Mouse (Mus musculus) midbrain, embryonic 14.5 days (tissue): ENCODE data around the gene Car4. TPM values are rescaled to one million over a fixed set of nuclear protein-coding genes. Genes with fewer than 3 reads are reported as not detected.

Experiments
- ATAC-seq: fragments of 200-750 bp; cut with Nextera tagmentation; 2 replicates; pipeline ENCODE4 v1.8.0; 2017; ENCODE audit warnings: moderate number of reproducible peaks, moderate library complexity; ENCODE audit not compliant: low FRiP score, low TSS enrichment
- DNase-seq: peaks from one replicate; pipeline ENCODE4 v3.0.0-alpha.2; 2015
- H3K27ac ChIP-seq: fragments of 300-500 bp; sonication (generic); replicated peaks from 2 replicates; pipeline ENCODE4 v1.5.1; 2014; ENCODE audit warnings: mild to moderate bottlenecking, low read depth, low read length, moderate library complexity
- H3K27me3 ChIP-seq: fragments of 300-500 bp; sonication (generic); 2 replicates; pipeline ENCODE4 v1.6.1; 2014; ENCODE audit warnings: low read length, control low read depth, mixed read lengths; ENCODE audit not compliant: control insufficient read depth, insufficient read depth
- H3K36me3 ChIP-seq: fragments of 300-500 bp; sonication (generic); 2 replicates; pipeline ENCODE4 v1.6.1; 2014; ENCODE audit warnings: low read length, control low read depth; ENCODE audit not compliant: control insufficient read depth, insufficient read depth
- H3K4me1 ChIP-seq: fragments of 300-500 bp; sonication (generic); 2 replicates; pipeline ENCODE4 v1.6.1; 2014; ENCODE audit warnings: mild to moderate bottlenecking, antibody characterized with exemption, low read length, control low read depth; ENCODE audit not compliant: control insufficient read depth, insufficient read depth
- H3K4me2 ChIP-seq: fragments of 300-500 bp; sonication (generic); 2 replicates; pipeline ENCODE4 v1.6.1; 2014; ENCODE audit warnings: mild to moderate bottlenecking, low read length, moderate library complexity
- H3K4me3 ChIP-seq: fragments of 300-500 bp; sonication (generic); replicated peaks from 2 replicates; pipeline ENCODE4 v1.5.1; 2014; ENCODE audit warnings: low read depth, low read length
- H3K9ac ChIP-seq: fragments of 300-500 bp; sonication (generic); replicated peaks from 2 replicates; pipeline ENCODE4 v1.6.1; 2014; ENCODE audit warnings: mild to moderate bottlenecking, low read length, moderate library complexity
- H3K9me3 ChIP-seq: fragments of 300-500 bp; sonication (generic); 2 replicates; pipeline ENCODE4 v1.6.1; 2016; ENCODE audit warnings: low read length, control low read depth, mixed read lengths; ENCODE audit not compliant: control insufficient read depth
- WGBS: fragments of 180-500 bp; shearing (Covaris S2); extraction: QIAGEN DNeasy Blood & Tissue Kit; methylation state at CpG from one replicate; pipeline ENCODE4 v1.1.7; 2014; 5-methylcytosine and 5-hydroxymethylcytosine counted together
- polyA plus RNA-seq: library from polyadenylated mRNA; unstranded; fragments of >200 nt; fragmentation: Nextera tagmentation; extraction: Ambion mirVana; gene quantifications from 2 replicates; pipeline ENCODE4 v1.2.1, GENCODE M21; 2014

Car4 gene
- polyA plus RNA-seq, 1 experiment from 2014 or later, result 5.2 TPM

DNA sequence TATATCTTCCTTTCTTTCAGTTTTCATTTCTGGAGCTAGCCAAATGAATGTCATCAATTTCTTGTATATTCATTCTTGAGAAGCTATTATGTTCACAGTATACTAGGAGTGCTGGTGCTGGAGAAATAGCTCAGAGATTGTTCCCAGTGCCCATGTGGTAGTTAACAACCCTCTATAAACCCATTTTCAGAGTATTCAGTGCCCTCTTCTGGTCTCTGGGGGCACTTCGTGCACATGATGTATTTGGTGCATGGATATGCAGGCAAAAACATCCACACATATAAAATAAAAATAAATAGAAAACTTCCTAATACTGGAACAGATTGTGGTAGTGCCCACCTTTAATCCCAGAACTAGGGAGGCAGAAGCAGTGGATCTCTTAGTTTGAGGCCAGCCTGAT is 35.4 kb downstream of the Car4 start:
- no peak overlapping the region for H3K9ac ChIP-seq
- no peaks in the 10 kb centered on the region for H3K4me1 ChIP-seq
- H3K27ac ChIP-seq, result no peak overlapping the region
- DNase-seq (no peak), ATAC-seq (no peak)
- H3K27me3 ChIP-seq, result no peaks in the 10 kb centered on the region
- WGBS, result 95% methylated on average over 1 of the region's 1 CpGs
- no peak overlapping the region for H3K4me3 ChIP-seq
- H3K36me3 ChIP-seq, result peaks cover 76% of the 10 kb centered on the region
- no peaks in the 10 kb centered on the region for H3K9me3 ChIP-seq
- no peak overlapping the region for H3K4me2 ChIP-seq

GRCm38 (mm10) chr11:84995241-84995640 is 37.7 kb downstream of the Car4 start:
- Histone ChIP-seq H3K4me1 (no peaks in the 10 kb centered on the region), H3K9me3 (no peaks in the 10 kb centered on the region), H3K27ac (no peak overlapping the region), H3K9ac (no peak overlapping the region), H3K4me2 (no peak overlapping the region), H3K27me3 (no peaks in the 10 kb centered on the region), H3K36me3 (peaks cover 62% of the 10 kb centered on the region), H3K4me3 (no peak overlapping the region)
- ATAC-seq, result no peak
- DNase-seq, result no peak
- WGBS, result 96% methylated on average over 1 of the region's 1 CpGs

DNA sequence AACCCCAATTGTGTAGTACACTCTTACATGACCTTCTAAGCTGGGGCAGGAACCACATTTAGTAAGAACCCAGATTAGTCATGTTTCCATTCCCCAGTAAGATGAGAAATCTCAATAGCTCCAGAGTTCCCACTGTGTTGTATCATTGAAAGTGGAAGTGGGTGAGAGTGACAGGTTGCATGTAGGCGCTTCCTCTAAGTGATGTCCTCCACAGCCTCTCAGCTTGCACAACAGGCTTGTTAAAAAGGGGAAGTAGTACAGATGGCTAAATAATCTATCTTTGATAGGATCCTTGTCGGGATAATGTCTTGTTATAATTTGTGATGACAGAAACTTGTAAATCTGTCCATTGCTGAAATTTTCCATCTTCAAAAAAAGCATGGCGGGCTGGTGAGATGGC is 46.0 kb downstream of the Car4 start:
- 95% methylated on average over 3 of the region's 3 CpGs for WGBS
- ATAC-seq (no peak), DNase-seq (no peak)
- Histone ChIP-seq H3K9ac (no peak overlapping the region), H3K4me1 (no peaks in the 10 kb centered on the region), H3K27me3 (no peaks in the 10 kb centered on the region), H3K4me2 (no peak overlapping the region), H3K9me3 (no peaks in the 10 kb centered on the region), H3K27ac (no peak overlapping the region), H3K4me3 (no peak overlapping the region), H3K36me3 (peaks cover 53% of the 10 kb centered on the region)

DNA sequence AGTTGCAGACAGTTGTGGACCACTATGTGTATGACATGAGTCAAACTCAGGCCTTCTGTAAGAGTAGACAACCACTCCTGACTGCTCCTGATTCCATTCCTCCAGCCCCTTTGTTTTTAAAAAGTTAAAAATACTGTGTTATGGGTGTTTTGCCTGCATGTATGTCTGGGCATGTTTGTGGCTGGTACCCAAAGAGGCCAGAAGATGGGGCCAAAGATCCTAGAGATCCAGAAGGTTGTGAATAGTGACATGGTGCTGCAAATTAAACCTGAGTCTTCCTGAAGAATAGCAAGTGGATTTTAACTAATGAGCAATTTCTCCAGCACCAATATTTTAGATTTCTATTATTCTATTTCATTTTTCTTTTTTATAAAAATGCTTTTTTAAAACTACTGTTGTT is 55.5 kb downstream of the Car4 start:
- H3K4me2 ChIP-seq, result no peak overlapping the region
- H3K9me3 ChIP-seq, result no peaks in the 10 kb centered on the region
- H3K27me3 ChIP-seq, result no peaks in the 10 kb centered on the region
- H3K4me1 ChIP-seq, result no peaks in the 10 kb centered on the region
- no peak overlapping the region for H3K27ac ChIP-seq
- ATAC-seq (no peak), DNase-seq (peak; percentile 2)
- no peak overlapping the region for H3K9ac ChIP-seq
- peaks cover 52% of the 10 kb centered on the region for H3K36me3 ChIP-seq
- no peak overlapping the region for H3K4me3 ChIP-seq

Other genes with a start within 250 kb of the Car4 start
- gene Mrm1, start 138.3 kb upstream of the Car4 start, polyA plus RNA-seq, result 8.5 and 11.9 TPM in 2 replicates
- gene Dhrs11, start 128.8 kb upstream of the Car4 start, polyA plus RNA-seq, result 5.8 and 6.7 TPM in 2 replicates
- 69.3 and 71.9 TPM in 2 replicates for gene Ggnbp2, start 87.0 kb upstream of the Car4 start, polyA plus RNA-seq
- gene Myo19, start 77.6 kb upstream of the Car4 start, polyA plus RNA-seq, result 5.4 and 6.2 TPM in 2 replicates
- gene Pigw, start 77.5 kb upstream of the Car4 start, polyA plus RNA-seq, result 3.4 and 4.1 TPM in 2 replicates
- 61.7 and 65.1 TPM in 2 replicates for gene Znhit3, start 41.4 kb upstream of the Car4 start, polyA plus RNA-seq
- 17.9 and 19.9 TPM in 2 replicates for gene Usp32, start 182.4 kb downstream of the Car4 start, polyA plus RNA-seq
- gene 1700125H20Rik, start 212.6 kb downstream of the Car4 start, polyA plus RNA-seq, result 1.5 TPM in 2 replicates